Mouse (Mus musculus): ENCODE measurements around the gene Olfr1447.

GRCm38 (mm10) chr19:12924319-12924718, 20.8 kb upstream of the Olfr1447 start, which contains the start of gene Olfr1448:
- TF ChIP-seq CTCF (IDR thresholded peaks at IDR 0.05; ENCODE audit: low read depth) (no peak), EP300 (IDR thresholded peaks at IDR 0.05; ENCODE audit: low read depth) (no peak)

All from liver, postnatal 0 days (tissue).